Mouse (Mus musculus) urinary bladder, adult 18-20 months (tissue): ENCODE results near the gene Scn1b.

ENCODE experiments used
- DNase-seq, 2 experiments: peaks; one replicate each; pipeline ENCODE4 v3.0.0; 2022; ENCODE audit warnings: low spot score in 2 of 2, mixed read lengths in 2 of 2

Gene Scn1b

DNA sequence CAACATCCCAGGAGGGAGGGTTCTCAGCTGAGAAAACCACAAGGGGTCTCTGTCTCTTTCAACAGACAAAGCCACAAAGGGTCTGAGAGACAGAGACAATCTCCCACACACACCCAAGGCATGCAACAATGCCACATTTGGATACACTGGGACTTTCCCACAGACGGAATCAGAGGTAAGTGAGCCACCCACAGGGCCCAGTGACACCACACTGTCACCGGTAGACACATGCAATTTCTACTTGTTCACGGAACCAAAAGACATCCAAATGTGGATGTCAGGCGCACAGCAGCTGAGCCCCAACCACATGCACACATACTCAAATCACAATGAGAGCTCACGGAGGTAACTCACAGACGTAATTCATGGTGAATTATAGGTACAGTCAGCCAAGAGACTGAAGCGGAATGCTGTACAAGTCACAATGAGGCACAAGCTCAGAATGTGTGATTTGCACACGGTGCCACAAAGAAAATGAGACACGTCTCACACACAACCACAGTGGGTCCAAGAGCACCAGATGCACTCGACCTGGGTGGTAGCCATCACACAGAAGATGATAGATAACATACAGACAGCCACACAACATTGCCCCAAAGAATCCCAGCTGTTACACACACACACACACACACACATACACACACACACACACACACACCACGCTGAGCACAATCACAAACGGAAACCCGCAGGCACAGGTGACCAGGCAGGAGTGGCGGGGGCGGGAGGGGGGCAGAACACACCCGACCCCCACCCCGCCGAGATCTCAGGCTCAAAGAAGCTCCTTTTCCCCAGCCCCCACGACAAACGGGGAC, 23.2 kb upstream of the Scn1b start:
- DNase-seq = no peak

DNA sequence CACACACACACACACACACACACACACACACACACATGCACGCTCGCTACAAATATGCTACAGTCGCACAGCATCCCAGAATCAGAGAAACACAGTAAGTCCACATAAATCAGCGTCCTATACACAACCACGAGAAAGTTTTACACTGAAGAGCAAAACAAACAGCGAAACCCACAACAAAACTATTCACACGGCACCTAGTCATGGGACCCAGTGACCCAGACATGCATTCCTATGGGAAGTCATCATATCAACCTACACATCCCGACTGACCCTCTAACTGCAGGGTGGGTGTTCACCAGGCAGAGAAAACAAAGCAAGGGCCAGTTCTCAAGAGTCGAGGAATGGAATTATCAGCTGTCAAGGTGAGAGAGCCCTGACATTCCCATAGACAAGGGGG, 22.5 kb upstream of the Scn1b start:
- DNase-seq = no peak

DNA sequence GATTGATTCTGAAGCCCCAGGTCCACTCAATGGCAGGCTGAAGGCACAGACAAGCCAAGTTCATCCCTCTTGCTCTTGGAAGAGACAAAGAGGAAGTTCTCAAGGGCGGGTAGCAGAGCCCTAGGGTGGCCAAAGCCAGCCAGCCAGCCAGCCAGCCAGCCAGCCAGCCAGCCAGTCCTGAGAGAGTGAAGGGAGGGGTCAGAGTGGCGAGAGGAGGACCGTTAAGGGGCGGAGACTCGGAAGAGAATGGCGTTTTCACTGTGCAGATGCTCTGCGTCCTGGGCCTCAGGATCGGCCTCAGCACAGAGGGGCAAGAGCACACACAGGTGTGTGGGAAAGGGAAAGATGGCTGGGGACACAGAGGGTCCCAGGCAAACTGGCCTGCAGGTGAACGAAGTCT, 22.0 kb upstream of the Scn1b start:
- peak in 1 of 2 experiments; percentile 40 for DNase-seq

DNA sequence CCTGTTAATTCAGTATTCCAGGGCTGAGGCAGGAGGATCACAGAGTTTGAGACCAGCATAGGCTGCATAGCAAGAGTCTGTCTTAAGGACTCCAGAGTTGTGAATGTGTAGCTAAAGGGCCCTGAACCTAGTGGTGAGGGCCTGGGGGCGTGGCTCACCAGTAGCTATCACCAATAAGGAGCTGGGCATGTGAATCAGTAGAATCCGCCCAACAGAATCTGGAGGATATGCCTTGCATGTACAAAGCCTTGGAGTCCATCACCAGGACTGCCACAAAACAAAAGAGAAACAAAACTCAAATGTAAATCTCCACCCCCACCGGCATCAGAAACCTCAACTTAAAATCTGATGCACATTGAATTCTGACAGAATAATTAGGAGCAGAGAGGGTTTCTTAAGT, 21.3 kb upstream of the Scn1b start:
- no peak for DNase-seq

DNA sequence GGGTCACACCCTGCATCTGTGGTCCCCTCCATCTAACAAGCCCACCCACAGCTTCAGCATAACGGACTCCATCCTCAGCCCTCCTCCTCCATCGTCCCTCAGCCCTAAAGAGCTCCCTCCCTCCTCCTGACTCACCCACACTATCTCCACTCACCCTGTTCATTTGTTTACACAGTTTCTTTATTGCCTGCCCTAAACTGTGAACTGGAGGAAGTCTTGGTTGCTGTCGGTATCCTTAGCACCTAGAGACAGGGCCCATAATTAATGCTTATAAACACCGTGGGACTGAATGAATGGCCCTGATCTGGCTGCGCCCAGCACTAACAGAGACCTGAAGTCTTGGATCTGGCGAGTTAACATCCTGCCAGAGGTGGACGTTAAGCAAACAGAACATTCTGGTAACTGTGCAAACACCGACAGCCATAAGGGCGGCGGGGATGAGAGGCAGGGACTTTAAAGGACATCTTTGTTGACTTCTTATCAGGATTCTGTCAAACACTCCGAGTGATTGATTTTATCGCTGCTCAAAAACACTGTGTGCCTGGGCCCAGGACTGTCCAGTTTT, 18.9 kb upstream of the Scn1b start:
- no peak for DNase-seq

DNA sequence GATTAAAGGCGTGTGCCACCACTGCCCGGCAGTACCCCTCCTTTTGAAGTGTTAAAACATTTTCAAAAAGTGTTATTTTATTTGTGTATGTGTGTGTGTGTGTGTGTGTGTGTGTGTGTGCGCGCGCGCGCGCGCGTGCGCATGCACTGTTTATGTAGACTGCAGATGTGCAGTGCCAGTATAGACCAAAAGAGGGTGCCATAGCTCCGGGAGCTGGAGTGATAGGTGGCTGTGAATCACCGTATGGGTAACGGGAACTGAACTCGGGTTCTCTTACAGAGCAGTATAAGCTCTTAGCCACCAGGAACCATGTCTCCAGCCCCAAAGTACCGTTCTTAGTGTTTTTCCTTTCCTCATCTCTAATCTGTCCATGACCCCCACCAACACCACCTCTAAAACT, 18.1 kb upstream of the Scn1b start:
- DNase-seq = no peak

DNA sequence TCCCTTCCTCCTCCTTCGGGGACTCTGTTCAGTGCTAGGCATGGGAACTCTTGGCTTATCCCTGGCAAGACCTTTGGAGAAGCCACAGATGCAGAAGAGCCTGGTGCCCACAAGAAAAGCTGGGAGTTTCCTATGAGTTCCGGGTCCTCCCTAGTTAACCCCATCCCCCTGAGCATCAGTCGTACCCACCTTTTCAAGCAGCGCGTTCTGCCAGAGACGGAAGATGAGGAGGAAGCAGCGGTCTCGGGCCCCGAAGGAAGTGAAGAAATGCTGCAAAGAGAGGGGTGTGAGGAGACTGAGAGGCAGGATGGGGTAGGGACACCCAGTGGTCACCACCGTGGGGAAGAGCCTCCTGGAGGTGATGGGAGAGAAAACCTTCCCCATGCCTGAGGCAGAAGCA, 14.1 kb upstream of the Scn1b start:
- DNase-seq = no peak

DNA sequence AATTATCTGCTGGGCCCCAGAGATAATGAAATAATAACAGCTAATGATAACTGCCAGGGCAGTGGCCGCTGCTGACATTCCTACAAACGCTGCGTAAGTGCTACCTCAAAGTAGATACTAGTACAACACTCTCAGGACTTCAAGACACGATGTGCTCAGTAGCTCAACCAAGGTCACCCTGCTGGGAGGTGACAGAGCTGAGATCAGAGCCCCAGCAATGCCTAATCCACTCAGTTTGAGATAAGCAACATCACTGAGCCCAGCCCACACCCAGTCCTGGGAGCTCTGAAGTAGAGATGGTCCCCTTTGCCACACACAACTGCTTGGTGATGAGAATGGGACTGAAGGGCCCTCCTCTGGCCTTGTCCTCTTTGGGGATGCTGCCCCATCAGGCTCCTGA, 13.5 kb upstream of the Scn1b start:
- DNase-seq = no peak

DNA sequence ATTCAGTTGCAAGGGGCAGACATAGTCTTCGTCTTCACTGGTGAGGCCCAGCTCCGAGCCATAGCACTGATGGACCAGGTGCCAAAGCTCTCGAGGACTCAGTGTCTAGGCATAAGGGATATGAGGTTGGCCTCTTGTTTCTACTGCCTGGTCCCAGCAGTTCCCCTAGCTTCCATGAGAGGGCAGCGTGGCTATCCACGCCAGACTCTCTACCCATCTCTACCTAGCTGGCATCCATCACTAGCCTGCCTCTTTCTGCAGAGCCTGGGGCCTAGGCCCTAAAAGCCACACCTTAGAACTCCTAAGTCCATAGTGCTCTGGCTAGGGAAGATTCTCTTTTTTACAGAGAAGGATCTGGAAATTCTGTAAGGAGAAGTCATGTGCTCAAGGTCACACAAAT, 13.0 kb upstream of the Scn1b start:
- peak in 1 of 2 experiments; percentile 57 for DNase-seq

DNA sequence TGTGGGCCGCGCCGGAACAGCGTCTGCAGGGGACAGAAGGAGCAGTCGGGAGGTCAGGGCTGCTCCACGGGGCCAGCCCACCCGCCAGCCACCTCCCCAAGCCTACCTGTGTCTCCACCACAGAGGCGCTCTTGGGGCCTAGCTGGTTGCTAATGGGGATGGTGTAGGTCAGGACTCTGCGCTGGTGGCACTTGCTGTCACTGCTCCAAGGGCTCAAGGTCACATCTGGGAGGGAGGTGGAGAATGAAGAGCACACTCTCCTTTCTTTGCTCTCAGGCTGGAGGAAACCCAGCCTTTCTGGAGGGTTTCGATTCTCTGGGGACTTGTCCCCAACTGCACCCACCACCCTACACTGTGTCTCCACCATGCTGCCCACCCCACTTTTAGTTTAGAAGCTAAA, 8.9 kb upstream of the Scn1b start:
- DNase-seq = no peak

DNA sequence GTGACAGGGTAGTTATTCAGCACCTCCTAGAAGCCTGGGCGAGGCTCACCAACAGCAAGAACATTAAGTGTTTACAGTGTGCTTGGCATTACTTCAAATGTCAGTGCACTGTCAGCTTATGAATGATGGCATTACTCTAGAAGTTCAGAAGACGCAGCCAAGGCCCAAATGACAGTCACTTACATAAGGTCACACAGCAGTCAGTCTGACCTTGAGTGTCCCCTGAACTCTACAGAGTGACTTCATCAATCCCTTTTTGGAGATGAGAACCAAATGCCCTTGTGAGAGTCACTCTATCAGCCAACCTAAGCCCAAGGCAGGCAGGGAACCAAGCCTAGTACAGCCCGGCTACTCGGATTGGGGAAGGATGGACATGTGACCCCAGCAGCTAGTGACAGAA, 5.1 kb upstream of the Scn1b start:
- no peak for DNase-seq

DNA sequence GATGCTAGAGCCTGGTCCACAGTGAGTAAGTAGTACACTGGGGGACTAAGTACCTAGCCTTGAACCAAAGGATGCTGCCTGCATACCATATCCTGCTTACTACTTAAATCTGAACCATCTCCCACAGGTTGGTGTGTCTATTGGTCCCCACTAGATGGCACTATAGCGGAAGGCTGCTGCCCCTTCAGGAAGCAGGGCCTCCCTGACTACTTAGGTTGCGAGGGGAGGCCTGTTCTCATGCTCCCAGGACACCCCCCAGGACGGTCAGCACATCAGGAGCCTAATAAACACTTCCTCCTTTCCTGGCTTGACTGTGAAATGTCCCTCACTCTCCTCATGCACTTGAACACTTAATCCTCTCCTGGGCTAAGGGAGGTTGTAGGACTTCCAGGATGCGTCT, 4.0 kb upstream of the Scn1b start:
- no peak for DNase-seq

DNA sequence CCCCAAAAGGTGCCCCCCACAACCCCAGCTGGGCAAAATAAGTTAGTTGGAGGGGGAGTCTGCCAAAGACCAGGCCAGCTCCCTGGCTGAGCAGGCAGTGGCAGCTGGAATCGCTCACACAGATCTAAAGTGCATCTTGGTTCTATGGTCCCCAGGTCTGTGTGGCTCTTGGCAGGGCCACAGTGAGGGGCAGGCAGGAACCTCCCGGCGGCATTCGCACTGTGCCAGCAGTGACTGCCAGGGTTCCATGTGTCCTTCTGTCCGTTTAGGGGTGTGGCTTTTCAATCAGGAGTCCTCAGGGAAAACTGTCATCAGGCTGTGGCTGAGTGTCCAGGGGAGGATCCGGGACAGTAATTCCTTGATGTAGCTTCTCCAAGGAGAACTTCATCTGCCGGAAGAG, 3.4 kb upstream of the Scn1b start:
- no peak for DNase-seq

DNA sequence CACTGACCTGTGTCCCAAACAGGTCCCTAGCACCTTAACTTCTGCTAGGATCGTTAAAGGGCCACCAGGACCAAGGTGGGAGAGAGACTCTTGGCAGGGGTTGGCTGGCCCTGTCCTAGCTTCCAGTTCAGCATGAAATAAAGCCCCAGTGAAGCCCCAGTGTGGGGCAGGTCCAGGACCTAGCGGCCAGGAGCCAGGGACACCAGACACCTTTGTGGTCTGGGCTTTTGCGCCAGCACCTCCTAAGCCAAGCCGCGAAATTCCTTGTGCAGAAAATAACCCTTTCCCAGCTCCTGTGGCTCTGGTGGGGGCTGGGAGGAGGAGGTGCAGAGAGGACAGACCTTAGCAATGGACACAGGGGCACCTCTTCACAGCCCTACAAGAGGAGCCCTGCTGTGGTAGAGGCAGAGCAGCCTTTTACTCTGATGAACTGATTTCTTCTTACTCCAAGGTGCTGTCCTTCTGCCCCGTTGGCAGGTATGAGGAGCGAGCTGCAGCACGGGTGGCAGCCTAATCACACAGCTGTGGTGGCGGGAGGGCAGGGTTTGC, 1.4 kb upstream of the Scn1b start:
- DNase-seq = no peak

DNA sequence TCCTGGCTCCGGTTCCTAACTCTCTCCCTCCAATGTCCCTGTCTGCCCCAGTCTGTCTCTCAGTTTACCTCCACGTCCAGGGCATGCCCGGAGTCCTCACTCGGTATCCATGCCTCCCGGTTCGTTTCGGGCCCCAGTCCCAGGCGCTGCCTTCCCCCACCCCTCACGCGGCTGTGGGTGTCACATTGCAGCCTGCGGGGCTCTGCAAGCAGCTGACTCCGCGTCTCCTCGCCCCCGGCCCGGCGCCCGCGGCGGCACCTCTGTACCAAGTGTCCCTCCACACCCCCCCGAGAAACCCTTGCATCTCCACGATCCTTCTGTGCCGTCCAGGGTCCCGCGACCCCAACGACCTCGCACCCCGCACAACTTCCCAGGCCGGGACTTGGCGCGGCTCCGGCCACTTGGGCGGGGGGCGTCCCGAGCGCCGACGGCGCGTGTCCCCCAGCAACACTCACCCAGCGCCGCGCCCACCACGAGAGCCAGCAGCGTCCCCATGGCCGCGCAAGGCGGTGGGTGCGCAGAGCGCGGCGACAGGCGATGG, 522 bp downstream of the Scn1b start:
- no peak for DNase-seq

DNA sequence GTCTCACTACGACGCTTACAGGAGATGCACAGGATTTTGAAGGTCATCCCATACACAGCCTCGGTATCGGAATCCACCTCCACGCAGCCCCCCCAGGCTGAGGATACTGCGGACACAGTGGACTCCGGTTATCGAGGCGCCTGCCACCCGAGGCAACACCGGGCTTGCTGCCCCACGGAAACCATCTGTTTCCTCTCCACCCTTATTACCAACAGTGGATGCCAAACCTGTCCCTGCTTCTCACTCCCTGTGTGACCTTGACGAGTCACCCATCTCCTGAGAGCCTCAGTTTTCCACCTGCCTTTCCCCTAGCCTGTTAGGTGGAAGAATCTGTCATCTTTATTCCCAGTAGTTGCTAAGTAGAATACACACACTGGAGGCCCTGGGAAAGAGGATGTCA, 1.7 kb downstream of the Scn1b start:
- no peak for DNase-seq

DNA sequence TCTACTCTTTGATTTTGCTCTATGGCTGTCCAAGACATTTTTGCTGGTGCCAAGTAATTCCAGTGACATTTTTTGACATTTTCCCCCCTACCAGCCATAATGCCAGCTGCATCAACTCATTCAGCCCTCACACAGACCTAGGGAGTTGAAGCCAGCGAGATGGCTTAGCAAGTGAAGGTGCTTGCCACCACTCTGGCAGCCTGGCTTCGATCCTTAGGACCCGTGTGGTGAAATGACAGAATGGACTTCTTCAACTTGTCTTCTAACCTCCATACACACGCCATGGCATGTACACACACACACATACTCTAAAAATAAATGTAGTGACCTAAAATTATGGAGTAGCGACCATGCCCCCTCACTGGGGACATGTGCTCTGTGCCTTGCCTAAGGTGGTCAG, 2.4 kb downstream of the Scn1b start:
- no peak for DNase-seq

DNA sequence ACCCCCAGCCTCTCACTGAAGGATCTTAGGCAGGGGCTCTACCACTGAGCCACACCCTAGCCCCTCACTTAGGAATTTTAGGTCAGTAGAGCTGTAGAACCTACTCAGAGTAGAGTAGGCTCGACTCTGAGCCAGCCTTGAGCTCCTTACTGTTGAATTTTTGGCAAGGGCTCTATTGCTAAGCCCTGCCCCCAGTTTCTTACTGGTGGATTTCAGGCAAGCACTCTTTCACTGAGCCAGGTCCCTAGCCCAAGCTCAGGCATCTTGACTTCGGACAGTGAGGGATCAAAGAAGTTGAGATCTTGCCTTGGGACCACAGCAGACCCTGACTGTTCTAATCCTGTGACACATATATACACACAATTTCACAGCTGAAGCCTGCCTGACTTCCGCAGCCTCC, 3.1 kb downstream of the Scn1b start:
- DNase-seq = no peak

DNA sequence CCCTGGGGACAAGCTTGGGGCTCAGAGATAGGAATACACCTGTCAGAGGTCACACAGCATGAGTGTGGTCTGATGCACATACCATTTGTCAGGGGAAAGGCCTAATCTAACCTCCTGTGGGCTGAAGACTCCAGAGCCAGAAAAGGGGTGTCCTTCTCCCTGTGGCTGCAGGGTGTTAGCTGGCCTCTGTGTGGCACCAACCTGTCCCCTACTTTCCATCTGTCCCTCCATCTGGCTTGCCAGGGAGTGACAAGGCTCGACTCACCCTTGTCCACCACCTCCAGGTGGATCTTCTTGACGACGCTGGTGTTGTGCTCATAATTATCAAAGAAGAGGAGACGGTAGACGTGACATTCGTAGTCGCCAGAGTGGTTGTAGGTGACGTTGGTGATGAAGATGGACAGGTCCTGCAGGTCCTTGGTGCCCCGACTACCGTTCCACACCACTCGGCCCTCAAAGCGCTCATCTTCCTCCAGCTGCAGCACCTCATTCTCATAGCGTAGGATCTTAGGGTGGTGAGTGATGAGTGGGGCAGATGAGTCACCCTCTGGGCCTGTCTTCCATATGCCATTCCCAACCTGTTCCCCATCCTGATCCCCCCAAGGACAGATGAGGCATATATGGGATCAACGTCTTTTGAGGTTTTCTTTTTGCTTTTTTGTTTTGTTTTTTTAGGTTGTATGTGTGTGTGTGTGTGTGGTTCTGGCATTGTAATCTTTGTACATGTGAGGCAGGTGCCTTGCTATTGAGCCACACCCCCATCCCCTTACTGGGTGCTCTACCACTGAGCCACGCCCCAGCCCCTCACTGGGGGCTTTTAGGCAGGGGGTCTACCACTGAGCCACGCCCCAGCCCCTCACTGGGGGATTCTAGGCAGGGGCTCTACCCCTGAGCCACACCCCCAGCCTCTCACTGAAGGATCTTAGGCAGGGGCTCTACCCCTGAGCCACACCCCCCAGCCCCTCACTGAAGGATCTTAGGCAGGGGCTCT, 3.9 kb downstream of the Scn1b start:
- DNase-seq = no peak

DNA sequence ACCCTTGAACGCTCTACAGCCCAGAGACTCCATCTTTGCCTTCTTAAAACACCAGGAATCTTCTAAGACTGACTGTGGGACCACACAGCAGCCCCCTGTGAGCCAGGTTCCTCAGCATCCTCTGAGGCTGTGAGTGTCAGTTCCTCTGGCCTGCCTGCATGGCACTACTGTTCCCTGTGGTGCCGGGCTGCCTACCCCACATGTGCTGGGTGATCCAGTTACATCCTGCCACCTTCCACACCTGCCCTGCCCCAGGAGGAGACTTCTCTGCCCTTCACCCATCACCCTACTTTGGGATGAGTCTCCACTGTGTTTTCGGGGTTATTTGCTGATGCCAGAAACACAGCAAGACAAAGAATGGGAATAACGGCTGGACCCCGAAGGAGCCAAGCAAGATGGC, 7.2 kb downstream of the Scn1b start:
- DNase-seq = no peak

DNA sequence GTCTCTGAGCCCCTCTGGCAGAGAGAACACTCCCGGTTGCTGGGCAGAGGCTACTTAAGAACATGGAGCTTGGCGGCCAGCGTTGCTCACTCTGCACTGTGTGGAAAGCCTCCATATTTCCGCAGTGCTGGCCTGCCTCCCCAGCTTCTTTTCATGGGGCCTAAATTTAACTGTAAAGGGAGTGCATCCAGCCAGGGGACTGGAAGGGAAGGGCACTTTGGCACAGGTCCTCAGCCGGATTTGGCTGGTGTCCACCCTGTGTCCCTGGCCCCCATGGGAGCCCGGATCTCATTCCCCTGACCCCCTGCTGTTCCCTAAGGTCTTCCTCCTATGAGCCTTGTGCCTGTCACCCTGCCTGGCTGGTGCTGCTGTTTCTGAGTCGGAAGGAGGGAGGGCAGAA, 8.3 kb downstream of the Scn1b start:
- DNase-seq = no peak

DNA sequence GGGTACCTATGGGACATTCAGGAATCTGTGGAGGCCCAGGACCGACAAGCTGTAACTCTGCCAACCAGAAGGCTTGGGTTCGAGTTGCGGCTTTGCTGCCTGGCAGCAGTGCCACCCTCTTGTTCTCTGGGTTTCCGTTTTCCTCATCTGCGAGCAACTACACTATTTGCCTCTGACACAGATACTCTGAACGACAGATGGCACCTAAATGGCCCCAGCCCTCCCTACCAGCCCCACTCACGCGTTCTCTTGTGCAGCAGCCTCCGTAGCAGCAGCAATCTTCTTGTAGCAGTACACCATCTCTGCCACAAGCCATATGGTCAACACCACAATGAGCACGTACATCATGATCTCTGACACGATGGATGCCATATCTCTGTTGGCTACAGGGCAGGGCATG, 9.3 kb downstream of the Scn1b start:
- no peak for DNase-seq
